Mouse (Mus musculus): ENCODE results near the gene Aftph. TPM values are rescaled to one million over a fixed set of nuclear protein-coding genes. Genes with fewer than 3 reads are reported as not detected.

The Aftph gene
- total RNA-seq, 2 experiments from 2014 or later = 21.5 to 22.0 TPM

GRCm38 (mm10) chr11:20637060-20637459 lies 104.3 kb downstream of the Aftph start:
- TF ChIP-seq CTCF (IDR thresholded peaks at IDR 0.05) = no peak
- intact Hi-C loops (cut with DNase I) = loop anchor here (5.0 to 10.0 kb wide), 2 partner anchors 160 to 218 kb away; no protein-coding TSS in a partner anchor
- Histone ChIP-seq H3K4me3 (no peak overlapping the region), H3K27ac (no peak overlapping the region)
- no peak for DNase-seq

DNA sequence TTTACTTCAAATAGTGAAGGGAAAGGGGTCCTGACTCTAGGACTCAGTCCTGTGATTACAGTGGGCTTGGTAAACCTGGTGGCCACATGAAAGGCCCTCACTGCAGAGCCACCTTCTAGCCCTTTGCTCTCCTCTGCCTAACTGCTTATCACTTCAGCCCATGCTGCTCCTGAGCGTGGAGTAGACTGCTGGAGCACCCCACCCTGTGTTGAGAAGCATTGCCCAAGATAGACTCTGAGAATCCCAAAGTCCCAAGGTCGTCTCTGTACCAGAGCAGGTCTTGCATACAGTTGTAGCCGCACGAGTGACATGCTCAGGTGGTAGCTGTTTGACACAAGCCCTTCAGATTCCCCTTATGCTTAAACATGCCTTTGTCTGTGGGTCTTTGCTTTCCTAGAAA lies 105.3 kb downstream of the Aftph start:
- TF ChIP-seq CTCF (IDR thresholded peaks at IDR 0.05) = no peak
- DNase-seq = no peak
- H3K4me3 ChIP-seq = no peak overlapping the region
- no peak overlapping the region for H3K27ac ChIP-seq
- intact Hi-C loops (cut with DNase I) = loop anchor here (1.0 to 10.0 kb wide), 3 partner anchors 159 to 219 kb away; no protein-coding TSS in a partner anchor

DNA sequence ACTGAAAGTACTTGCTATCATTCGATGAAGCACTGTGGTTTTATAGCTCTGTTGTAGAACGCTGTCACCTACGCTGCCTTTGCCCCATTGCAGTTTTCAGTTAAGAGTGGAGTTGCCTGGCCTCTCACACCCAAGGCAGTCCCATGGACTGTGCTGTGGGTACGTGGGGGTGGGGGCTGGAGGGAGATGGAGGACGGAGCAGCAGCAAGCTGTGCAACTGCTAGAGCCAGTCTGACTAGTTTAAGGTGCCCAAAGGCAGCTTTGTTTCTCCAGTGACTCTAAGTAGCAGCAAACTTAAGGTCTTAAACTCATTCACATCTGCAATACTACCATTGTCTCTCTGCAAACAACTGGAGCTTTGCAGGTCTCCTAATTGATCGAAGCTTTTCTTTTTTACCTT lies 105.7 kb downstream of the Aftph start:
- intact Hi-C loops (cut with DNase I) = loop anchor here (1.0 to 10.0 kb wide), 3 partner anchors 158 to 219 kb away; no protein-coding TSS in a partner anchor
- Histone ChIP-seq H3K4me3 (no peak overlapping the region), H3K27ac (peak overlapping the region; percentile 28; the same call in 1 of the 2 replicates)
- no peak for TF ChIP-seq CTCF (IDR thresholded peaks at IDR 0.05)
- DNase-seq = no peak

Other genes with a start within 250 kb of the Aftph start
- gene Sertad2, start 198.3 kb downstream of the Aftph start, total RNA-seq (2021) = 10 to 100 TPM; 10.3 to 13.7 TPM
- 10 to 100 TPM; 72.0 to 79.2 TPM for gene Lgalsl, start 89.5 kb upstream of the Aftph start, total RNA-seq (2021)

Data from gastrocnemius, adult 2 months (tissue).